Mouse (Mus musculus) urinary bladder, postnatal 10 days (tissue): ENCODE data around the gene Rbms3.

Experiments used
- DNase-seq: peaks from one replicate; pipeline ENCODE4 v3.0.0; 2022; ENCODE audit warnings: low spot score

Gene Rbms3

DNA sequence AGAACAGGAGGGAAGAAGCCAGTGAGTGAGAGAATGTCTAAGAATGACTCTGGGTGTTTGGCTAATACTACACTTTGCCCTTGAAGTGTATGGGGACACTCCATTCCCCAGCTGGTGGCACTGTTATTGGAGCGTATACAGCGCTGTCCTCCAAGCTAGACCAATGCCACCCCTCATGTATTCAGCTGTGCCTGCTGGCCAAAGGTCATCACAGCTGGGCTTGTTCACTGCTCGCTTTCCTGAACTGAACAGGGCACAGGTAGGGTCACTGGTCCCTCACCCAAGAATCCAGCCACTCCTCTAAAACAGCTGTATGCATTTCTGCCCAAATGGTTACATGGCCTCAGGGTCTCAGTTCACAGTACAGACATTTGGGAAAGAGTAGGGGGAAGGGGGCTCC is 253.9 kb downstream of the Rbms3 start:
- no peak for DNase-seq

DNA sequence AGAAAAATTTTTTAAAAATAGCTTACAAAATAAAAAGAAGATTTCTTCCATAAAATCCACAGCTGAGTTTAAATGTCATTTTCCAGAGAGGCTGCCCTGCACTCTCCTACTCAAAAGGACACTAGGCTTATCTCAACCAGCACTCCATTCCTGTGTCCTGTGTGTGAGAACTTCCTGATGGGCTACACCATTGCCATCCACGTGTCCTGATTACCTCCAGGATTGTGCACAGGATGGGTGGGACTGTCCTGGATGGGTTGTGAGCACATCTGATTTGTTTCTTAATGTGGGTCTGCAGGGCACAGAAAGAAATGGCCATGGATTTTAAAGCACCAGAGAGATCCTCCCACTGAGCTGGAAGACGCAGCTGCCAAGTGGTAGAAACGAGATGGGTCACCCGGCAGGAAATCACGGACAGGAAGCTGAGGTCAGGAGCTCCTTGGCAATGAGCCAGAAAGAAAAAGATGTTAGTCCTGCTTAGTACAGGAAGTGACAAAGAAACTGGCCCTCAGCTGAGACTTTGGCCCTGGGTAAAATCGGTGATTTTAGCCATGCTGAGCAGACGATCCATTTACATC is 256.5 kb downstream of the Rbms3 start:
- no peak for DNase-seq

DNA sequence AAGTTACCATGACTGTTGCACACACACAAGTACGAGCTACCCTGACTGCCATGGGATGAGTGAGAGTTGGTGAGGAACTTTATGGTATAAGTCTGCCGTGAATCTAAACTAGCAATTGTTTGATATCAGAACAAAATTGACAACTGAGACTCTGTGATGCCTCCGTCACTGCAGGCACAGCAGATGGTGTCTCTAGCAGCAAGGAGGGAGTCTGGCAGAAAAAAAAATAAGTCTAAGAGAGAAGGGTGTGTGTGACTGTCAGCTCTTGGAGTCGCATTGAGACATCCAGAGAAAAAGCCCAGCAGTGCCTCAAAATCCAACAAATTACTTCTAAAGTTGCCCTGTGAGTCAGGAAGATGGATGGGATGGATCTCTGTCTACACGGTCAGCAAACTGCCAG is 257.7 kb downstream of the Rbms3 start:
- DNase-seq = no peak

DNA sequence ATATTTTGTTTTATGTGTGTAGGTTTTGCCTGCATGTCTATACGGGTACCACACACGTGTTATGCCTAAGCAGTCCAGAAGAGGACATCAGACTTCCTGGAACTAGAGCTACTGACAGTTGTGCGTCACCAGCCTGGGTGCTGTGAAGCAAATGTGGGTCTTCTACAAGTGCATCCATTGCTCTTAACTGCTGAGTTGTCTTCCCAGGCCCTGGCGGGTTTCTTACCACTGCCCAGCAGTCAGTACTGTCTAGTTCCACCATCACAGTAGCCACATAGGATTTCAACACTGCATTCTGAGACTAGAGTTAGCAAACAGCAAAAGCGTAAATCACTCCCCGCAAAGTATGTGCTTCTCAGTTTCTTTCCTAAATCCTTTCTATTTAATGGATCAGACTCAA is 259.6 kb downstream of the Rbms3 start:
- DNase-seq = no peak

GRCm38 (mm10) chr9:117368016-117368415 is 261.7 kb downstream of the Rbms3 start:
- no peak for DNase-seq

DNA sequence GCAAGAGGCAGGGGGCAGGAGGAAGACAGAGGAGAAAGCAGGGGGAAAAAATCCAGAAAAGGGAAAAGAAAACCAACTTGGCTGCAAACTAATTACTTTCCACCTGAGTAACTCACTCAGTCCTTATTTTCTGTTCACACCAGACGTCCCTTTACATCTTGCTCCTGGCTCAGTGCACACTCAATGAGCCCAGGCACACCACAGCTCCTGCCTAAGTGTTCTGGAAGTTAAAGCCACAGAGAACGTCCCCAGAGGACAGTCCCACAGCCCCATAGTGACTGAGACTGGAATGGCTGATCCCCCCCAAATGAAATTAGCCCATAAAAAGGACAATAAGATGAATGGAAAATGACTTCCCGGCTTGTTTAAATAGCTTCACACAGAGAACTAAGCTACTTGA is 265.1 kb downstream of the Rbms3 start:
- DNase-seq = no peak

DNA sequence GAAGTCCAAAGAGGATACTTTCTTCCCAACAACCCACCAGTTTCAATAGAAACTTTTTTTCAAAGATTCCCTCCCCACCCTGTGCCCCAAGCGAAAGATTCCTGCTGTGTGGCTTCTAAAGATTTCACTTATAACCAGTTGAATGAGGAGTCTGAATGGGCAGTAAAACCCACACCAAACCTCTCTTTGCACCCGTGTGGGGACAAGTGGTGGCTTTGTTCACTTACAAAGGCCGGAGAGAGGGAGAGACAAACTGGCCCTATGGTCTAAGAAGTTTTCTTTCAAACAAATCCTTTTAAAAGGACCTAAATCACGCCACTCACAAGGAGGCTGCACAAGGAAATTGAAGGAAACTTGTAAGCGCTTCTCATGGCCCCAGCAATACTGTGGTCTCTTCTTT is 268.3 kb downstream of the Rbms3 start:
- DNase-seq = no peak

- no peak for DNase-seq
Measured at GRCm38 (mm10) chr9:117356764-117357442, 272.8 kb downstream of the Rbms3 start.

- DNase-seq = no peak
Measured at GRCm38 (mm10) chr9:117355501-117355900, 274.2 kb downstream of the Rbms3 start.

- no peak for DNase-seq
Measured at GRCm38 (mm10) chr9:117342336-117342735, 287.4 kb downstream of the Rbms3 start.

DNA sequence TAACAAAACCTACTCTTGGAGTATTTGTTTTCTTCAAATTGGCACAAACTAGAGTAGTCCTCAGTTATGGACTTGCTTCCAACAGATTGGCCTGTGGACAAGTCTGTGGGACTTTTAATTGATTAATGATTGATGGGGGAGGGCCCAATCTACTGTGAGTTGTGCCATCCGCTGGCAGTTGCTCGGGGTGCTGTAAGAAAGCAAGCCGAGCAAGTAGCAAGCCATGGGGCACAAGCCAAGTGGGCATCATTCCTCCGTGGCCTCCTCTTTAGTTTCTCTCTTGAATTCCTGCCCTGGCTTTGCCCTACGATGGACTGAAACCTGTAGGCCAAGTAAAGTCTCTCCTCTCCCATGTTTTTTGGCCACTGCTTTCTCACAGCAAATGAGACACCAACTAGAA is 299.0 kb downstream of the Rbms3 start:
- DNase-seq = no peak

DNA sequence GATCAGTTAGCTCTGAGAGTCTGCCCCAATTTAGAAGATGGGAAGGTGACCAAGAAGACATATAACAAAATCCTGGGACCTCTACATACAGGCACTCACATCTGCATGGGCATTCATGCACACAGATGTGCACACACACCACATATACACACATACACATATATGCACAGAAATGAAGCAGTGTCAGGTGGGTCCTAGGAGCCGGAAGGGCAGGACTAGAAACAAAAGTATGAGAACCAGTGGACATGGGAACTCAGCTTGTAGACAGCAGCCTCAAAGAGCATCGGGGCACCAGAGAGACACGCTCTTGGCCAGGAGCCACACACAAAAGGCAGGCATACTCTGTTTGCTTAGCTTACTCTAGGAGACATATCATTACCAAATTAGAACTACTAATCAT is 310.4 kb downstream of the Rbms3 start:
- no peak for DNase-seq

DNA sequence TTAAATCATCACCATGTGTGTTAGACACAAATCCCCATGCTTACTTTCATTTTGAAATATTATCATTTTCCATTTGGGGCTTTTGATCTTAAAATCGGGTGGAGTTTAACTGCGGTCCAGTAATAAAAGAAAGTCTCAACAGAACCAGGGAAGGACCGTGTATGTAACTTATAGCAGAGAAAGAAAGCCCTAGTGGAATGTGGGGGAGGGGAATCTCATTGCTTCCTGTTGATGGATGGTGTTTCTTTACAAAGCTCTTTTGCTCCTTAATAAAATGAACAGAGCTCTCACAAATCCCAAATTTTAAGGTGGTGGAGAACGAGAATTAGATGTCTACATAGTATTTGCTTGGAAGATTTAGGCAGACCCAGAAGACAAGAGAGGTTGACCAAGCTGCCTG is 311.3 kb downstream of the Rbms3 start:
- DNase-seq = no peak

- DNase-seq = no peak
Measured at GRCm38 (mm10) chr9:117317251-117317650, 312.5 kb downstream of the Rbms3 start.

- DNase-seq = no peak
Measured at GRCm38 (mm10) chr9:117313642-117314041, 316.1 kb downstream of the Rbms3 start.

- DNase-seq = no peak
Measured at GRCm38 (mm10) chr9:117309809-117310208, 319.9 kb downstream of the Rbms3 start.

DNA sequence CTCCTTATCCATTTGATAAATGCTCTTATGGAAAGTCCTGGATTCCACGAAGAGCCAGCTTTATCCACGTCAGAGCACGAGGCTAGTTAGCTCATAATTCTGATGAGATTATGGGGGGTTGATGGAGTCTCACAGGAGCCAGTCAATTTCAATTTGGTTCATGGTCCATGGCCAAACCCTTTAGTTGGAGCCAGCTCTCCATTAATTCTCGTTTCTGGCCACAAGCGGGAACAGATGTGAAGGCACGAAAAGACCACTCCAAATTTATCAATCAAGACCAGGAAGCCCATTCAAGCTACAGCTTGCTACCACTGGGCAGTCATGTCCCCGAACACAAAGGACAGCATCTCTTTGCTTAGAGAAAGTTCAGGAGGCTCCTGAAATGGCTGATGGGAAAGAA is 330.7 kb downstream of the Rbms3 start:
- no peak for DNase-seq

- DNase-seq = no peak
Measured at GRCm38 (mm10) chr9:117297662-117298531, 331.8 kb downstream of the Rbms3 start.

GRCm38 (mm10) chr9:117291066-117291850 is 338.5 kb downstream of the Rbms3 start:
- no peak for DNase-seq

GRCm38 (mm10) chr9:117274846-117275245 is 354.9 kb downstream of the Rbms3 start:
- DNase-seq = no peak

GRCm38 (mm10) chr9:117259614-117260013 is 370.1 kb downstream of the Rbms3 start:
- no peak for DNase-seq

DNA sequence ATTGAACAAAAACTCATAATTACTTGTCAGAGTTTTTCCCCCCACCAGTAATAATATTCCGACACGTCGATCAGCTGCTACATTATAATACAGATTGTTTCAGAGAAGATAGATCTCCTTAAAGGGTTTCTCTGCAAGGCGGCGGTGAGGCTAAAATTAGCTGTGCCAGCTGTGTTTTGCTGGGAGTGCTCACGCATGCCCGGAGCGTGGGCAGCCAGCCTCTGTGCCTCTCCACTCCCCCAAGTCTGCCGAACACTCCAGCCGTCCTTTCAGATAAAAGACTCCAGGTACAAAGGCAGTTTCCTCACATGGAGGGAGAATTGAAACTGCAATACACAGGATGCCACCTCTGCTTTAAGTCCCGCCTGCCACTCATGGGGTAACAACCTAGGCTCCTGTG is 376.4 kb downstream of the Rbms3 start:
- DNase-seq = no peak
